Mouse (Mus musculus): ENCODE data around the gene Fam216a.
"Not testable (repeated sequence)": the region's sequence is repeated elsewhere in the genome, so short reads cannot be mapped to it uniquely, and the experiment has no call there.

DNA sequence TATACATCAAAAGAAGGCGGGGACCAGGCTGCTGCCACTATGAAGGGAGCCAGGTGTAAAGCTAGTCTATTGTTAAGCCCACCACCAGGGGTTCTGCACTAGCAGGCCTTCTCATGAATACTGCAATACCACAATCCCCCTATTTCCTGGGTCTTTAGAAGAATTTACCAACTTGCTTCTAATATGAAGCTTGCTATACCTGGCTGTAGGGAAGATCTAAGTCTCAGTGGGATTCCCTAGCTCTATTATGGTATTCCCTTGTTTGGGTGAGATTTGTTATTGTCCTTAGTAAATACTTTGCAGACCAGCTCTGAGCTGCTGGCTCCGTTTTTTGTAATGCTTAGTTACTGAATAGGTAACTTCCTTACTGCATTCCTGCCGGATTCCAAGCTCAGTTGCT, 53.2 kb downstream of the Fam216a start:
- TF ChIP-seq POLR2A (IDR thresholded peaks at IDR 0.05; ENCODE audit: low read depth, low read length); CTCF (IDR thresholded peaks at IDR 0.05; ENCODE audit: borderline replicate concordance, insufficient read depth, low read length): not testable (repeated sequence)
